Mouse (Mus musculus) frontal cortex, postnatal 36 days (tissue): Measurements from ENCODE around the gene Vmn2r99.

Experiments
- DNase-seq, 2 experiments: peaks; one replicate each; pipeline ENCODE4 v3.0.0; 2022; ENCODE audit warnings: low spot score in 2 of 2

Gene Vmn2r99

GRCm38 (mm10) chr17:19361649-19362048 lies at the start of gene Vmn2r99:
Gene Vmn2r99, plus strand, starts transcription at chr17:19361949.
- DNase-seq, result no peak

- DNase-seq, result no peak
Observed at GRCm38 (mm10) chr17:19437623-19438022, 75.9 kb downstream of the Vmn2r99 start.

GRCm38 (mm10) chr17:19444932-19445331 lies 83.2 kb downstream of the Vmn2r99 start:
- no peak for DNase-seq
